Mouse (Mus musculus): ENCODE data around the gene Col4a4. TPM values are rescaled to one million over a fixed set of nuclear protein-coding genes. Genes with fewer than 3 reads are reported as not detected.

Col4a4 gene
- polyA plus RNA-seq, 2 experiments, result 0.02 to 0.08 TPM

DNA sequence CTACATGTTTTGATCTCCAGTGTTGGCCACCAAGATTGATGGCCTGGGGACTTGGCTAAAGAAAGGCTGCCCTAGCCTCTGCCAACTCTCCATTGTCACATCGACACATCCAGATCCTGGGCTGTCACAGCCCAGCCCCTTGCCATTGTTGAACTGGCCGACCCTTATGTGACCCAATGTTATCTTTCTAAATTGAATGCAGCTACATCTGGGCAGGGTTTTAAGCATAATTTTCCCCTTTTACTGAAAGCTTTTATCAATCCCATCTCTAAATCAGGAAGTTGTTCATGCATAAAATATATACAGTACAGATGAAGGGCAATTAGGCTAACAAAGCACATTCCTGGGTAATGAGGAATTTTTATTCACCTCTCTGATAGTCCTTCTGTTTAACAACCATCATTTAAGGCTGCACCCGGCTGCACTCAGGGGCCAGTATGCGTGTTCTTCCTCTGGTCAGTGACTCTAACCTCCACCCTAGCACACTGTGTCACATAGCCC is 112.1 kb downstream of the Col4a4 start:
- Histone ChIP-seq H3K27me3 (ENCODE audit: control insufficient read depth, insufficient read depth, low read length) (no peaks in the 10 kb centered on the region), H3K9me3 (ENCODE audit: control insufficient read depth, low read length) (no peaks in the 10 kb centered on the region), H3K9ac (replicated peaks) (no peak overlapping the region), H3K36me3 (replicated peaks; ENCODE audit: control insufficient read depth, insufficient read depth, low read depth) (no peaks in the 10 kb centered on the region), H3K4me2 (ENCODE audit: low read depth) (no peak overlapping the region), H3K4me1 (replicated peaks; ENCODE audit: control insufficient read depth in 2 of 2, insufficient read depth in 2 of 2, low read length in 1 of 2) (no peaks in the 10 kb centered on the region), H3K27ac (no peak overlapping the region), H3K4me3 (ENCODE audit: insufficient read depth in 1 of 2, low read depth in 2 of 2, low read length in 2 of 2) (no peak overlapping the region)
- 34% methylated on average over 4 of the region's 4 CpGs for WGBS (ENCODE audit: insufficient replicate concordance)
- no peak for DNase-seq (ENCODE audit: low read depth in 3 of 3, low spot score in 3 of 3)
- no peak for TF ChIP-seq CTCF (IDR thresholded peaks at IDR 0.05; ENCODE audit: low read depth)
- no peak for TF ChIP-seq EP300 (IDR thresholded peaks at IDR 0.05; ENCODE audit: low read depth)
- ATAC-seq (ENCODE audit: insufficient read depth), result no peak

DNA sequence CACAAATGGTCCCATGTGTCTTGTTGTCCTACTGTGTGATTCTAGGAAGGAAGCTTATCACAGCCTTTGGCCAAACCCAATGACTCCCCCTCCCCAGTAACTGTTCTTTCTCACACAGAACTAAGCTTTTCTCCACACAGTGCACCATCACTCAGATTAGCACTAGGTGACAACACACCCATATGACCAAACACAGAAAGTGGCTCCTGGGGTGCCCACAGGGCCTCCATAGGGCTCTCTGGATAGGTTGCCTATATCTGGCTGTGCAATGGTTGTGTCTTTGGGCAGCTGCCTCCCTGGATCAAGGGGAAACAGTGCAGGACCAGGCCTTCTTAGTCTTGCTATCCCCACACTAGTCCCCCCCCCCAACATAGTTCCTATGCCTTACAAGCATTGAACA is 113.2 kb downstream of the Col4a4 start:
- ATAC-seq (ENCODE audit: insufficient read depth), result no peak
- TF ChIP-seq EP300 (IDR thresholded peaks at IDR 0.05; ENCODE audit: low read depth) (no peak), CTCF (IDR thresholded peaks at IDR 0.05; ENCODE audit: low read depth) (no peak)
- Histone ChIP-seq H3K9me3 (ENCODE audit: control insufficient read depth, low read length) (no peaks in the 10 kb centered on the region), H3K36me3 (replicated peaks; ENCODE audit: control insufficient read depth, insufficient read depth, low read depth) (no peaks in the 10 kb centered on the region), H3K4me1 (replicated peaks; ENCODE audit: control insufficient read depth in 2 of 2, insufficient read depth in 2 of 2, low read length in 1 of 2) (no peaks in the 10 kb centered on the region), H3K4me2 (ENCODE audit: low read depth) (no peak overlapping the region), H3K9ac (replicated peaks) (no peak overlapping the region), H3K27ac (no peak overlapping the region), H3K4me3 (ENCODE audit: insufficient read depth in 1 of 2, low read depth in 2 of 2, low read length in 2 of 2) (no peak overlapping the region), H3K27me3 (ENCODE audit: control insufficient read depth, insufficient read depth, low read length) (no peaks in the 10 kb centered on the region)
- DNase-seq (ENCODE audit: low read depth in 3 of 3, low spot score in 3 of 3), result no peak

DNA sequence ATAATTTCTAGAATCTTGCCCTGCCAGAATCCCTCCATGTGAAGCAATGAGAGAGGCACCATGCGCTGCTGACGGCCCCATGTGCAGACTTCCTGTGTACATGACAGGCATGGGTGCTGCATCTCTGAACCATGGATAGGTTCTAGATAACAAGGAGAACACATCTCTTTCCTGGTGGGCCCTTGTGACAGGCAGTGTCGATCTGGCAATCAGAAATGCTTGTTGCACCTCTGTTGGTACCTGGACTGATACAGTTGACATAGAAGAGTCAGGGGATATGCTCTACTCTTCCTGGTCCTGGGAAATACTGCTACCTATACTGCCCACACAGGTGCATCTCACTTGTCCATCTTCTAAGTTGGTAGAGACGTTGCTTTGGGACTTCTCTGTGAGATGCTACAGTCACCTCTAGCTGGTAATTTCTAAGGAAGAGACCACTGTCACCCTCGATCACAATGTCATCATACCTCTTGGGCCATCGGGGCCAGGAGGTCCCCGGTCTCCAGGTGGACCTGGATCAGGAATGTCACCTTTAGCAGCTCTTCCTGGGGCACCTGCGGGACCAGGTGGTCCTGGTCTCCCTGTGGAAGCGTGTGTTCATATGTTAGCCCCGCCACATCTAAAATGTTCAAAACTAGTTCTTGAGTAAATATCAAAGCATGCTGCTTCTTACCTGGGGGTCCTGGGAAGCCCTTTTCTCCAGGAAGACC is 116.0 kb downstream of the Col4a4 start:
- ATAC-seq (ENCODE audit: insufficient read depth) (no peak), DNase-seq (ENCODE audit: low read depth in 3 of 3, low spot score in 3 of 3) (no peak)
- H3K9ac ChIP-seq (replicated peaks), result no peak overlapping the region
- no peak overlapping the region for H3K4me3 ChIP-seq (ENCODE audit: insufficient read depth in 1 of 2, low read depth in 2 of 2, low read length in 2 of 2)
- no peaks in the 10 kb centered on the region for H3K27me3 ChIP-seq (ENCODE audit: control insufficient read depth, insufficient read depth, low read length)
- no peaks in the 10 kb centered on the region for H3K4me1 ChIP-seq (replicated peaks; ENCODE audit: control insufficient read depth in 2 of 2, insufficient read depth in 2 of 2, low read length in 1 of 2)
- H3K9me3 ChIP-seq (ENCODE audit: control insufficient read depth, low read length), result no peaks in the 10 kb centered on the region
- H3K4me2 ChIP-seq (ENCODE audit: low read depth), result no peak overlapping the region
- no peak overlapping the region for H3K27ac ChIP-seq
- no peak for TF ChIP-seq CTCF (IDR thresholded peaks at IDR 0.05; ENCODE audit: low read depth)
- TF ChIP-seq EP300 (IDR thresholded peaks at IDR 0.05; ENCODE audit: low read depth), result no peak
- 61% methylated on average over 10 of the region's 10 CpGs for WGBS (ENCODE audit: insufficient replicate concordance)
- no peaks in the 10 kb centered on the region for H3K36me3 ChIP-seq (replicated peaks; ENCODE audit: control insufficient read depth, insufficient read depth, low read depth)

DNA sequence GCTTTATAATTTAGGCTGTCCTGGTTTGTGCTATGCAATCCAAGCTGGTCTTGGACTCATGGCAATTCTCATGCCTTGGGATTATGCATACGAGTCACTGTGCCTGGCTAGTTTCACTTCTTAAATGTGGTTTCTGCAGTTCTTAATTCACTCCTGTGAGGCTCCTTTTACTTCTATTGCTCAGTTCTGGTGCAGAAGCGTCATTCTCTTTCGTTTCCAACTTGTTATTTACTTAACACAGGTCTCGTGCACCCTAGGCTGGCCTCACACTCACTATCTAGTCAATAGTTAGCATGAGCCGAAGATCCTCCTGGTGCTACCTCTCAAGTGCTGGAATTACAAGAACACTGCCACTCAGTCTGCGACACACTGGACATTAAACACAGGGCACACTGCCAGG is 117.8 kb downstream of the Col4a4 start:
- no peaks in the 10 kb centered on the region for H3K9me3 ChIP-seq (ENCODE audit: control insufficient read depth, low read length)
- TF ChIP-seq CTCF (IDR thresholded peaks at IDR 0.05; ENCODE audit: low read depth) (no peak), EP300 (IDR thresholded peaks at IDR 0.05; ENCODE audit: low read depth) (no peak)
- H3K4me3 ChIP-seq (ENCODE audit: insufficient read depth in 1 of 2, low read depth in 2 of 2, low read length in 2 of 2), result no peak overlapping the region
- H3K9ac ChIP-seq (replicated peaks), result no peak overlapping the region
- 56% methylated on average over 6 of the region's 6 CpGs for WGBS (ENCODE audit: insufficient replicate concordance)
- ATAC-seq (ENCODE audit: insufficient read depth) (no peak), DNase-seq (ENCODE audit: low read depth in 3 of 3, low spot score in 3 of 3) (no peak)
- H3K4me2 ChIP-seq (ENCODE audit: low read depth), result no peak overlapping the region
- no peaks in the 10 kb centered on the region for H3K4me1 ChIP-seq (replicated peaks; ENCODE audit: control insufficient read depth in 2 of 2, insufficient read depth in 2 of 2, low read length in 1 of 2)
- no peaks in the 10 kb centered on the region for H3K36me3 ChIP-seq (replicated peaks; ENCODE audit: control insufficient read depth, insufficient read depth, low read depth)
- H3K27ac ChIP-seq, result no peak overlapping the region
- no peaks in the 10 kb centered on the region for H3K27me3 ChIP-seq (ENCODE audit: control insufficient read depth, insufficient read depth, low read length)

DNA sequence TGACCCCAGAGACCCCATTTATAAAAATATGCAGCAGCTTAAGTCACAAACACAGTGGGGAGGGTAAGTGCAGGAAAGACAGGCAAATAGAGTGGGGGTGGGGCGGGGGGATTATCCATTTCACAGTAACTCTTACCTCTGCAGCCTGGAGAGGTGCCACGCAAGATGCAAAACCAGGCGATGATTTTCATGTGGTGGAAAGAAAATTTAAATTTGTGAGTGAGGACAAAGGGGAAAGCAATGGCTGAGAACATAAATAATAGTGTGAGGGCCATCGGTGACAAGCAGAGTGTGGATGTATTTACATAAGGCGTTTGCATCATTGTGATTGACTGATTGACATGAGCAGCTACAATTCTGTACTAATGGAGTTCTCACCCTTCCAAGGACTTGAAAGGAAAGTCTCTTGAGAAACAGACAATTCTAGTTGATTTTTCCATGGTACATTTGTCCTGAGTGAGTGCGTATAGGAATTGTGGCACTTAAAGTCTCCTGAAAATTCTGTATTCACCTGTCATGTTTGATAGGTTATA is 121.3 kb downstream of the Col4a4 start:
- H3K9me3 ChIP-seq (ENCODE audit: control insufficient read depth, low read length), result no peaks in the 10 kb centered on the region
- H3K27me3 ChIP-seq (ENCODE audit: control insufficient read depth, insufficient read depth, low read length), result no peaks in the 10 kb centered on the region
- H3K27ac ChIP-seq, result no peak overlapping the region
- no peak overlapping the region for H3K9ac ChIP-seq (replicated peaks)
- TF ChIP-seq CTCF (IDR thresholded peaks at IDR 0.05; ENCODE audit: low read depth), result no peak
- no peak for TF ChIP-seq EP300 (IDR thresholded peaks at IDR 0.05; ENCODE audit: low read depth)
- H3K36me3 ChIP-seq (replicated peaks; ENCODE audit: control insufficient read depth, insufficient read depth, low read depth), result no peaks in the 10 kb centered on the region
- H3K4me3 ChIP-seq (ENCODE audit: insufficient read depth in 1 of 2, low read depth in 2 of 2, low read length in 2 of 2), result no peak overlapping the region
- ATAC-seq (ENCODE audit: insufficient read depth), result no peak
- H3K4me2 ChIP-seq (ENCODE audit: low read depth), result no peak overlapping the region
- no peak for DNase-seq (ENCODE audit: low read depth in 3 of 3, low spot score in 3 of 3)
- 42% methylated on average over 6 of the region's 6 CpGs for WGBS (ENCODE audit: insufficient replicate concordance)
- H3K4me1 ChIP-seq (replicated peaks; ENCODE audit: control insufficient read depth in 2 of 2, insufficient read depth in 2 of 2, low read length in 1 of 2), result no peaks in the 10 kb centered on the region

All from liver, embryonic 14.5 days (tissue).